Mouse (Mus musculus) liver, embryonic 16.5 days (tissue): ENCODE measurements around the gene Tmppe. TPM values are rescaled to one million over a fixed set of nuclear protein-coding genes. Genes with fewer than 3 reads are reported as not detected.

Experiments
- ATAC-seq: fragments of 200-750 bp; cut with Nextera tagmentation; 2 replicates; pipeline ENCODE4 v1.8.0; 2017; ENCODE audit warnings: low read depth, mild to moderate bottlenecking, moderate number of reproducible peaks, moderate library complexity
- H3K27ac ChIP-seq: fragments of 300-500 bp; sonication (generic); 2 replicates; pipeline ENCODE4 v1.5.1; 2014; ENCODE audit warnings: mild to moderate bottlenecking, low read length
- H3K27me3 ChIP-seq: fragments of 300-500 bp; sonication (generic); 2 replicates; pipeline ENCODE4 v1.6.1; 2014; ENCODE audit warnings: low read depth, low read length, mixed read lengths; ENCODE audit not compliant: control insufficient read depth, insufficient read depth
- H3K36me3 ChIP-seq: fragments of 300-500 bp; sonication (generic); 2 replicates; pipeline ENCODE4 v1.6.1; 2014; ENCODE audit warnings: mild to moderate bottlenecking; ENCODE audit not compliant: control insufficient read depth, insufficient read depth
- H3K4me1 ChIP-seq: fragments of 300-500 bp; sonication (generic); 2 replicates; pipeline ENCODE4 v1.6.1; 2014; ENCODE audit warnings: low read depth, low read length, mixed read lengths; ENCODE audit not compliant: control insufficient read depth
- H3K4me2 ChIP-seq: fragments of 300-500 bp; sonication (generic); 2 replicates; pipeline ENCODE4 v1.6.1; 2014; ENCODE audit warnings: low read depth, low read length, mixed read lengths
- H3K4me3 ChIP-seq: fragments of 300-500 bp; sonication (generic); 2 replicates; pipeline ENCODE4 v1.5.1; 2014; ENCODE audit warnings: low read depth, mild to moderate bottlenecking, low read length
- H3K9ac ChIP-seq: fragments of 300-500 bp; sonication (generic); 2 replicates; pipeline ENCODE4 v1.6.1; 2014; ENCODE audit warnings: low read depth, low read length
- H3K9me3 ChIP-seq: fragments of 300-500 bp; sonication (generic); replicated peaks from 2 replicates; pipeline ENCODE4 v1.6.1; 2016; ENCODE audit warnings: low read length; ENCODE audit not compliant: control insufficient read depth
- WGBS: fragments of 180-500 bp; shearing (Covaris S2); extraction: QIAGEN DNeasy Blood & Tissue Kit; methylation state at CpG from one replicate; pipeline ENCODE4 v1.1.7; 2014; ENCODE audit not compliant: insufficient replicate concordance; 5-methylcytosine and 5-hydroxymethylcytosine counted together
- polyA plus RNA-seq: library from polyadenylated mRNA; unstranded; fragments of >200 nt; fragmentation: Nextera tagmentation; extraction: Ambion mirVana; gene quantifications from 2 replicates; pipeline ENCODE4 v1.2.1, GENCODE M21; 2015

Gene Tmppe
- polyA plus RNA-seq, 1 experiment from 2014 or later, result 2.7 TPM

DNA sequence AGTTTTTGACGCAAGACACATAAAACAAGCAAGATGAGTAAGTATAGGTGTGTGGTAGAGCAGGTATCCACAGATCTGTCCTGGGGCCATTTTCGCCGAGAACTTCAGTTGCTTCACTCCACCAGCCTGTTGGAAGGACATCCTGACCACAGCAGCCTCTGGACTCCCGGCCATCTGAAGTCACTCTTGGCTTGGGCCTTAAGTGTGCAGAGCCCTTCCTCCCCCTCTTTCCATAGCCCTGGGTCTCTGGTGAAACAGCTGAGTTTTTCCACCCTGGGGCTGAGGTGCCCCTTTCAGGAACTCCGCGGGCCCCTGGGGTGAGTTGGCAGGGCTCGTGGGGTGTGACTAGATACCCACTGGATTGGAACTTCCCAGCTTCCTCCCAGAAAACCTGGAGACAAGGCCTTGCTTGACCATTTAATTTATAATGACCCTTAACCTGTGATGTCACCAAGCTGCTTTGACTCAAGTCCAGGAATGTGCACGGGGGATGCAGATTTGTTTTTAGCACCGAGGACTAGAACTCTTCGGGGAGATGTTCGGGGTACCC is 9.5 kb downstream of the Tmppe start:
- H3K9me3 ChIP-seq, result no peaks in the 10 kb centered on the region
- no peak overlapping the region for H3K4me2 ChIP-seq
- no peak overlapping the region for H3K27ac ChIP-seq
- no peaks in the 10 kb centered on the region for H3K4me1 ChIP-seq
- peaks cover 16% of the 10 kb centered on the region for H3K36me3 ChIP-seq
- WGBS, result 90% methylated on average over 11 of the region's 11 CpGs
- no peak for ATAC-seq
- H3K27me3 ChIP-seq, result no peaks in the 10 kb centered on the region
- H3K9ac ChIP-seq, result no peak overlapping the region
- H3K4me3 ChIP-seq, result no peak overlapping the region

DNA sequence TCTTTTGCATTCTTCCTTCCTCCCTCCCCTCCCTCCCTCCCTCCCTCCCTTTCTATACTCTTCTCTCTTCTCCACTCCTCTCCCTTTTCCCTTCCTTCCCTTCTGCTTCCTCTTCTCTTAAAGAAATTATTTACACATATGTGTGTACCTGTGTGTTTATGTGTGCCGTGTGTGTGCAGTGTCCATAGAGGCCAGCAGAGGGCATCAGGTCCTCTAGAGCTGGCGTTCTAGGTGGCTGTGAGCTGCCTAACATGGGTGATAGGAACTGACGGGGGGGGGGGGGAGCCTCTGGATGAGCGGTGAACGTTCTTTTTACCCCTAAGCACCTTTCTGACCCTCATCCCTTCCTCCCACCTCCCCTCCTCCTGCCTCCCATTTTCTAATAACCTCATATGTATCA is 10.4 kb downstream of the Tmppe start:
- no peak for ATAC-seq
- Histone ChIP-seq H3K9ac (no peak overlapping the region), H3K36me3 (peaks cover 9% of the 10 kb centered on the region), H3K4me1 (no peaks in the 10 kb centered on the region), H3K4me3 (no peak overlapping the region), H3K9me3 (no peaks in the 10 kb centered on the region), H3K27ac (no peak overlapping the region), H3K4me2 (no peak overlapping the region), H3K27me3 (no peaks in the 10 kb centered on the region)
- WGBS, result 68% methylated on average over 5 of the region's 5 CpGs

DNA sequence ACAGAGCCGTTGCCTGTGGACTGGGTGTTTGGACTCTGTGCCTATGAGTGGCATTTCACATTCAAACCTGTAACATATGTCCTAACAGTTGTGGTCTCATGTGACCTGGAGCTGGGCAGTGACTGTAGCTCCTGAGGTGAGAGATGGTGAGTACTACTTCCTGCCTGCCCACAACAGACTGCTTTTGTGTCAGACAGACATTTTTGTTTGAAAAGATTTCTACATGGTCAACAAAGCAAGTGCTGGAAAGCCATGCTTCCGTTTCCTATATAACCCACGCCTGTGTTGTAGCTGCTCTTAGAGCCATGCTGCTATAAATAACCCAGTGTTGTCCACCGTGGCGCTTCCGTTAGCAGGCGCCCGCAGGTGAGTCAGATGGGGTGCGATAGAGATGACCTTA is 11.5 kb downstream of the Tmppe start:
- Histone ChIP-seq H3K4me2 (no peak overlapping the region), H3K36me3 (peaks cover 9% of the 10 kb centered on the region), H3K27me3 (no peaks in the 10 kb centered on the region), H3K27ac (no peak overlapping the region), H3K9me3 (no peaks in the 10 kb centered on the region), H3K4me3 (no peak overlapping the region), H3K4me1 (no peaks in the 10 kb centered on the region; the same call in 1 of the 2 replicates), H3K9ac (no peak overlapping the region)
- WGBS, result 72% methylated on average over 9 of the region's 9 CpGs
- no peak for ATAC-seq

DNA sequence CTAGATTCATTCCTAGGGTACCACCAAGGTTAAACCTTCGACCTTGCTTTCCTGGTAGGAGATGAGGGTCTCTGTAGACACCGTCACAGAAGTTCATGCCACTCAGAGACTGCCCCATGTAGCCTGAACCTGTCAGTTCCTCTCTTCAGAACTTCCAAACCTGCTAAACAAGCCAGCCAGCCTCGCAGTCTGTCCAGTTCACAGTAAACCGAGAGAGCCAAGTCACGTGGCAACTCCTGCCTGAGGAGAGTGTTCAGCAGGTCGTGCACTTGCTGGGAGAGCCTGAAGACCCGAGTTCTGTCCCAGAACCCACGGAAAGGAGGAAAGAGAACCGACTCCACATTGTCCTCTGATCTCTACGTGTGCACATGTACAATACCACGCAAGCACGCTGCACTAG is 13.0 kb downstream of the Tmppe start:
- Histone ChIP-seq H3K4me1 (no peaks in the 10 kb centered on the region; the same call in 1 of the 2 replicates), H3K9me3 (no peaks in the 10 kb centered on the region), H3K27ac (no peak overlapping the region), H3K27me3 (no peaks in the 10 kb centered on the region), H3K36me3 (peaks cover 9% of the 10 kb centered on the region), H3K4me2 (no peak overlapping the region), H3K4me3 (no peak overlapping the region), H3K9ac (no peak overlapping the region)
- ATAC-seq, result no peak
- 71% methylated on average over 12 of the region's 12 CpGs for WGBS

GRCm38 (mm10) chr9:114415701-114416100 is 14.8 kb downstream of the Tmppe start:
- Histone ChIP-seq H3K36me3 (peaks cover under 1% of the 10 kb centered on the region), H3K4me2 (no peak overlapping the region), H3K9ac (no peak overlapping the region), H3K27me3 (no peaks in the 10 kb centered on the region), H3K9me3 (no peaks in the 10 kb centered on the region), H3K4me3 (no peak overlapping the region), H3K4me1 (no peaks in the 10 kb centered on the region; the same call in 1 of the 2 replicates), H3K27ac (no peak overlapping the region)
- WGBS, result 26% methylated on average over 11 of the region's 11 CpGs
- ATAC-seq, result no peak

GRCm38 (mm10) chr9:114416646-114417517 is 16.0 kb downstream of the Tmppe start:
- peak; percentile 27; the same call in 1 of the 2 replicates for ATAC-seq

DNA sequence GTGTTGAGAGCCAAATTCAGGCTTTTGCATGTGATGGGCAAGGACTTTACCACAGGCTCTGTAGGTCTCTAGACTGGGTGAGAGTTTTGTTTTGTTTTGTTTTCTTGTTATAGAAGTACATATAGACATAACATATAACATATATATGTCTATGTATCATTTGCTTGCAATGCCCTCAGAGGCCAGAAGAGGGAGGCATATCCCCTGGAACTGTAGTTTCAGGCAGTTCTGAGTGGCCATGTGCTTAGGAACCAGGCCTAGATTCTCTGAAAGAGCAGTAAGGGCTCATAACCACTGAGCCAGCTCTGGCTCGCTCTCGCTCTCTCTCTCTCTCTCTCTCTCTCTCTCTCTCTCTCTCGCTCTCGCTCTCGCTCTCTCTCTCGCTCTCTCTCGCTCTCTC is 17.3 kb downstream of the Tmppe start:
- Histone ChIP-seq H3K36me3 (no peaks in the 10 kb centered on the region), H3K9ac (no peak overlapping the region), H3K9me3 (no peaks in the 10 kb centered on the region), H3K27ac (no peak overlapping the region), H3K27me3 (no peaks in the 10 kb centered on the region), H3K4me2 (no peak overlapping the region), H3K4me1 (no peaks in the 10 kb centered on the region; the same call in 1 of the 2 replicates), H3K4me3 (no peak overlapping the region)
- ATAC-seq, result no peak
- 76% methylated on average over 7 of the region's 7 CpGs for WGBS

More at GRCm38 (mm10) chr9:114416646-114417517, 16.0 kb downstream of the Tmppe start:
- Histone ChIP-seq H3K4me1 (no peaks in the 10 kb centered on the region; the same call in 1 of the 2 replicates), H3K27me3 (no peaks in the 10 kb centered on the region), H3K27ac (no peak overlapping the region), H3K36me3 (no peaks in the 10 kb centered on the region; the same call in 1 of the 2 replicates), H3K4me3 (no peak overlapping the region), H3K9ac (no peak overlapping the region), H3K9me3 (no peaks in the 10 kb centered on the region), H3K4me2 (no peak overlapping the region)
- 77% methylated on average over 21 of the region's 21 CpGs for WGBS

DNA sequence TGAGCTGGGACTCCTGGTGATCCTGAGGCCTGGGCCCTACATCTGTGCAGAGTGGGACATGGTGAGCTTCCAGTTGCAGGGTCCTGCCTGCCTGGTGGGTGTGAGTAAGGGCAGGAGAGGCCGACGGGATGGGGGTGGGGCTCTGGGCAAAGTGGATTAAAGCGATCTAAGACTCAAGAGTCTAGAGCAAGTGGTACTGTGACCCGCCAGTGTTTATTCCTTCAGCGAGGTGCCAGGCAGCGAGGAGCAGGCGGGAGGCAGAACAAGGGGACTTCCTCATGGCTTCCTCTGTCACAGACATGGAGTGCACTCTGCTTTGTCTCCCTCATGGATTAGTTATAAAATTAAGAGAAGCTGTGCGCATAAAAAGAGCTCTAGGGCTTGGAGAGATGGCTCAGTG is 19.5 kb downstream of the Tmppe start:
- Histone ChIP-seq H3K4me2 (no peak overlapping the region), H3K4me1 (no peaks in the 10 kb centered on the region; the same call in 1 of the 2 replicates), H3K9me3 (0 out of 2 replicates have a peak, but pooled peaks cover under 1% of the 10 kb centered on the region), H3K27me3 (no peaks in the 10 kb centered on the region), H3K36me3 (peaks cover 2% of the 10 kb centered on the region; the same call in 1 of the 2 replicates), H3K4me3 (no peak overlapping the region), H3K27ac (no peak overlapping the region), H3K9ac (no peak overlapping the region)
- whole genome bisulfite sequencing, result 79% methylated on average over 8 of the region's 8 CpGs
- no peak for ATAC-seq

DNA sequence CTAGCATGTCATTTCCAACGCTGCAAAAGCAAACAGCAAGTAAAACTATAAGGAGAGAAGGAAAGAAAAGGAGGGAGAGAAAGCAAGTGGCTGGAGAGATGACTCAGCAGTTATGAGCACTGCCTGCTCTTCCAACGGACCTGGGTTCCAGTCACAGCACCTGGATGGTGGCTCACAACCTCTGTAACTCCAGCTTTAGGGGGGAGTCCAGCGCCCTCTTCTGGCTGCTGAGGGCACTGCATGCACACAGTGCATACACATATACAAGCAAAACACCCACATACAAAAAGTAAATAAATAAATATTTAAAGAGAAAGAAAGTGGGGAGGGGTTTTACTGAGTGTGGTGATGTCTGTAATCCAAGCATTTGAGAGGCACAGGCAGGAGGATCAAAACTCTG is 20.1 kb downstream of the Tmppe start:
- H3K9ac ChIP-seq, result no peak overlapping the region
- no peaks in the 10 kb centered on the region; the same call in 1 of the 2 replicates for H3K4me1 ChIP-seq
- ATAC-seq, result no peak
- 52% methylated on average over 3 of the region's 3 CpGs for WGBS
- H3K4me2 ChIP-seq, result no peak overlapping the region
- no peaks in the 10 kb centered on the region for H3K27me3 ChIP-seq
- H3K9me3 ChIP-seq, result 0 out of 2 replicates have a peak, but pooled peaks cover 3% of the 10 kb centered on the region
- H3K36me3 ChIP-seq, result peaks cover 7% of the 10 kb centered on the region; the same call in 1 of the 2 replicates
- H3K4me3 ChIP-seq, result no peak overlapping the region
- no peak overlapping the region for H3K27ac ChIP-seq
